8 mouse cellular contexts compared by ENCODE assay signal in the genomic region with DNA sequence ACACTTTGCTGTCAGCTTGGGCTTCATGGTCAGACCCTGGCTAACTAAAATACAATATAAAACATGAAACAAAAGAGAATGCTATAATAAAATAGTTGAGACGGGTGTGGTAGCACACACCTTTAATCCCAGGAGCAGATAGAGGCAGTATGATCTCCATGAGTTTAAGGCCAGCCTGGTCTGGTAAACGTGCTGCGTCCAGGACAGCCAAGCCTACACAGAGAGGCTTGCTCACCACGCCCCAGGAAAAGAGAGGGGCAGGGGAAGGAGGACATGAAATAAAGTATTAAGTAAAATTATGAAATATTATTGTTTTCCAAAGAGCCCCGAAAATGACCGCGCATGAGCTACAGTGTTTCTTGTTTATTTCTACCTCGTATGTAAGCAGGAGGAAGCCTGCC. TPM values are rescaled to one million over a fixed set of nuclear protein-coding genes. Genes with fewer than 3 reads are reported as not detected.
DNase-seq lines count a peak whose midpoint lies in the region; ATAC-seq lines count a peak whose summit lies in the region.

No protein-coding gene starts in this region.

- H3K4me2 ChIP-seq in kidney, embryonic 14.5 days (replicated peaks; ENCODE audit: low read depth, low read length) = peak overlapping the region; percentile 58
- H3K4me2 ChIP-seq in hindbrain, embryonic 15.5 days = peak overlapping the region; percentile 82
- peak overlapping the region; percentile 84 for H3K4me2 ChIP-seq in midbrain, embryonic 14.5 days (ENCODE audit: low read length)

- peaks cover 21% of the 10 kb centered on the region for H3K4me1 ChIP-seq in kidney, embryonic 14.5 days (ENCODE audit: control insufficient read depth, insufficient read depth, low read length)
- H3K4me1 ChIP-seq in brown adipose tissue, adult 24 weeks (ENCODE audit: control insufficient read depth, insufficient read depth, insufficient read length, low read length) = peaks cover 12% of the 10 kb centered on the region
- peaks cover 43% of the 10 kb centered on the region for H3K4me1 ChIP-seq in hindbrain, embryonic 15.5 days (replicated peaks)
- peaks cover 25% of the 10 kb centered on the region for H3K4me1 ChIP-seq in midbrain, embryonic 14.5 days (ENCODE audit: control insufficient read depth, insufficient read depth, low read length)

- H3K27me3 ChIP-seq in kidney, embryonic 14.5 days (ENCODE audit: control insufficient read depth, insufficient read depth, low read length) = no peaks in the 10 kb centered on the region
- no peaks in the 10 kb centered on the region for H3K27me3 ChIP-seq in hindbrain, embryonic 15.5 days
- no peaks in the 10 kb centered on the region for H3K27me3 ChIP-seq in midbrain, embryonic 14.5 days (ENCODE audit: control insufficient read depth, insufficient read depth, low read length)

- ATAC-seq in kidney, embryonic 14.5 days (ENCODE audit: low FRiP score, low TSS enrichment) = no peak
- no peak for ATAC-seq in hindbrain, embryonic 15.5 days (ENCODE audit: low FRiP score, low read depth)
- ATAC-seq in midbrain, embryonic 14.5 days (ENCODE audit: low FRiP score, low TSS enrichment) = no peak

- no peak for DNase-seq in kidney, postnatal 25 days
- DNase-seq in midbrain, embryonic 14.5 days = no peak
- no peak for DNase-seq in embryo, embryonic 10.5 days (ENCODE audit: low spot score)
- DNase-seq in adrenal gland, postnatal 10 days = no peak
- no peak for DNase-seq in urinary bladder, postnatal 36 days (ENCODE audit: low spot score in 2 of 2)

- H3K36me3 ChIP-seq in kidney, embryonic 14.5 days (ENCODE audit: control insufficient read depth, insufficient read depth, low read length) = peaks cover 24% of the 10 kb centered on the region
- H3K36me3 ChIP-seq in hindbrain, embryonic 15.5 days = peaks cover 15% of the 10 kb centered on the region
- peaks cover 22% of the 10 kb centered on the region for H3K36me3 ChIP-seq in midbrain, embryonic 14.5 days (ENCODE audit: control insufficient read depth, insufficient read depth, low read length)

- H3K4me3 ChIP-seq in kidney, embryonic 14.5 days (ENCODE audit: low read length) = peak overlapping the region; percentile 76
- H3K4me3 ChIP-seq in brown adipose tissue, adult 24 weeks (ENCODE audit: insufficient read depth, low read depth, low read length) = peak overlapping the region; percentile 76
- peak overlapping the region; percentile 88 for H3K4me3 ChIP-seq in hindbrain, embryonic 15.5 days
- H3K4me3 ChIP-seq in midbrain, embryonic 14.5 days (replicated peaks; ENCODE audit: low read depth, low read length) = peak overlapping the region; percentile 85

- H3K9me3 ChIP-seq in kidney, embryonic 14.5 days (ENCODE audit: control insufficient read depth, low read length) = no peaks in the 10 kb centered on the region
- H3K9me3 ChIP-seq in hindbrain, embryonic 15.5 days = no peaks in the 10 kb centered on the region
- H3K9me3 ChIP-seq in midbrain, embryonic 14.5 days (ENCODE audit: control insufficient read depth, low read length) = no peaks in the 10 kb centered on the region

- H3K27ac ChIP-seq in kidney, embryonic 14.5 days (ENCODE audit: low read depth, low read length) = 0 out of 2 replicates have a peak overlapping the region, but pooled peaks have one; percentile 73
- H3K27ac ChIP-seq in brown adipose tissue, adult 24 weeks (replicated peaks; ENCODE audit: low read depth, low read length) = peak overlapping the region; percentile 82
- peak overlapping the region; percentile 92 for H3K27ac ChIP-seq in hindbrain, embryonic 15.5 days (replicated peaks)
- peak overlapping the region; percentile 92; the same call in 1 of the 2 replicates for H3K27ac ChIP-seq in midbrain, embryonic 14.5 days (replicated peaks; ENCODE audit: low read depth, low read length)

- 4% methylated on average over 8 of the region's 8 CpGs for WGBS in kidney, embryonic 14.5 days
- WGBS in hindbrain, embryonic 15.5 days = 5% methylated on average over 8 of the region's 8 CpGs
- 5% methylated on average over 8 of the region's 8 CpGs for WGBS in midbrain, embryonic 14.5 days

- peak overlapping the region; percentile 94 for H3K9ac ChIP-seq in kidney, embryonic 14.5 days (ENCODE audit: low read depth, low read length)
- peak overlapping the region; percentile 88 for H3K9ac ChIP-seq in hindbrain, embryonic 15.5 days
- H3K9ac ChIP-seq in midbrain, embryonic 14.5 days (replicated peaks; ENCODE audit: low read length) = peak overlapping the region; percentile 92

RNA-seq across cellular contexts. Expression of a gene that starts 0.4 kb away (rescaled TPM):
- polyA plus RNA-seq in kidney, embryonic 14.5 days (2014; fragmentation: Nextera tagmentation; extraction: Ambion mirVana) = 252 and 291 TPM in 2 replicates
- 90.9 and 113 TPM in 2 replicates for polyA plus RNA-seq in brown adipose tissue, adult 24 weeks (2012; ENCODE audit: insufficient read depth, insufficient read length, missing spikeins)
- polyA plus RNA-seq in hindbrain, embryonic 15.5 days (2015; fragmentation: Nextera tagmentation; extraction: Ambion mirVana) = 393 and 420 TPM in 2 replicates
- 328 and 408 TPM in 2 replicates for polyA plus RNA-seq in midbrain, embryonic 14.5 days (2014; fragmentation: Nextera tagmentation; extraction: Ambion mirVana)
- total RNA-seq in adrenal gland, postnatal 10 days (2021) = 100 to 1,000 TPM; 226 to 250 TPM

RNA-seq across cellular contexts. Expression of a gene that starts 0.6 kb away (rescaled TPM):
- 70.0 and 70.9 TPM in 2 replicates for polyA plus RNA-seq in kidney, embryonic 14.5 days (2014; fragmentation: Nextera tagmentation; extraction: Ambion mirVana)
- polyA plus RNA-seq in brown adipose tissue, adult 24 weeks (2012; ENCODE audit: insufficient read depth, insufficient read length, missing spikeins) = 106 and 116 TPM in 2 replicates
- polyA plus RNA-seq in hindbrain, embryonic 15.5 days (2015; fragmentation: Nextera tagmentation; extraction: Ambion mirVana) = 48.5 and 49.0 TPM in 2 replicates
- 50.7 and 52.6 TPM in 2 replicates for polyA plus RNA-seq in midbrain, embryonic 14.5 days (2014; fragmentation: Nextera tagmentation; extraction: Ambion mirVana)
- total RNA-seq in adrenal gland, postnatal 10 days (2021) = 10 to 100 TPM; 84.0 to 97.4 TPM

RNA-seq across cellular contexts. Expression of a gene that starts 12.1 kb away (rescaled TPM):
- polyA plus RNA-seq in kidney, embryonic 14.5 days (2014; fragmentation: Nextera tagmentation; extraction: Ambion mirVana) = 12.9 and 22.4 TPM in 2 replicates
- 7.3 and 9.1 TPM in 2 replicates for polyA plus RNA-seq in brown adipose tissue, adult 24 weeks (2012; ENCODE audit: insufficient read depth, insufficient read length, missing spikeins)
- polyA plus RNA-seq in hindbrain, embryonic 15.5 days (2015; fragmentation: Nextera tagmentation; extraction: Ambion mirVana) = 15.1 and 20.9 TPM in 2 replicates
- polyA plus RNA-seq in midbrain, embryonic 14.5 days (2014; fragmentation: Nextera tagmentation; extraction: Ambion mirVana) = 14.9 and 17.1 TPM in 2 replicates
- 10 to 100 TPM; 22.2 to 26.3 TPM for total RNA-seq in adrenal gland, postnatal 10 days (2021)

RNA-seq across cellular contexts. Expression of a gene that starts 16.5 kb away (rescaled TPM):
- polyA plus RNA-seq in kidney, embryonic 14.5 days (2014; fragmentation: Nextera tagmentation; extraction: Ambion mirVana) = 1,078 and 1,559 TPM in 2 replicates
- polyA plus RNA-seq in brown adipose tissue, adult 24 weeks (2012; ENCODE audit: insufficient read depth, insufficient read length, missing spikeins) = 977 and 1,552 TPM in 2 replicates
- 652 and 684 TPM in 2 replicates for polyA plus RNA-seq in hindbrain, embryonic 15.5 days (2015; fragmentation: Nextera tagmentation; extraction: Ambion mirVana)
- 696 and 821 TPM in 2 replicates for polyA plus RNA-seq in midbrain, embryonic 14.5 days (2014; fragmentation: Nextera tagmentation; extraction: Ambion mirVana)
- total RNA-seq in adrenal gland, postnatal 10 days (2021) = 1,000 to 10,000 TPM; 1,751 to 1,916 TPM

RNA-seq across cellular contexts. Expression of a gene that starts 20.6 kb away (rescaled TPM):
- 129 and 151 TPM in 2 replicates for polyA plus RNA-seq in kidney, embryonic 14.5 days (2014; fragmentation: Nextera tagmentation; extraction: Ambion mirVana)
- polyA plus RNA-seq in brown adipose tissue, adult 24 weeks (2012; ENCODE audit: insufficient read depth, insufficient read length, missing spikeins) = 191 and 207 TPM in 2 replicates
- polyA plus RNA-seq in hindbrain, embryonic 15.5 days (2015; fragmentation: Nextera tagmentation; extraction: Ambion mirVana) = 161 and 177 TPM in 2 replicates
- 152 and 190 TPM in 2 replicates for polyA plus RNA-seq in midbrain, embryonic 14.5 days (2014; fragmentation: Nextera tagmentation; extraction: Ambion mirVana)
- total RNA-seq in adrenal gland, postnatal 10 days (2021) = 100 to 1,000 TPM; 121 to 130 TPM
